Mouse (Mus musculus): ENCODE measurements around the gene Pou3f1.
A peak's percentile ranks its signal among the peaks of the same experiment; 100 is the strongest.
"Not testable (repeated sequence)": the region's sequence is repeated elsewhere in the genome, so short reads cannot be mapped to it uniquely, and the experiment has no call there.

The Pou3f1 gene

DNA sequence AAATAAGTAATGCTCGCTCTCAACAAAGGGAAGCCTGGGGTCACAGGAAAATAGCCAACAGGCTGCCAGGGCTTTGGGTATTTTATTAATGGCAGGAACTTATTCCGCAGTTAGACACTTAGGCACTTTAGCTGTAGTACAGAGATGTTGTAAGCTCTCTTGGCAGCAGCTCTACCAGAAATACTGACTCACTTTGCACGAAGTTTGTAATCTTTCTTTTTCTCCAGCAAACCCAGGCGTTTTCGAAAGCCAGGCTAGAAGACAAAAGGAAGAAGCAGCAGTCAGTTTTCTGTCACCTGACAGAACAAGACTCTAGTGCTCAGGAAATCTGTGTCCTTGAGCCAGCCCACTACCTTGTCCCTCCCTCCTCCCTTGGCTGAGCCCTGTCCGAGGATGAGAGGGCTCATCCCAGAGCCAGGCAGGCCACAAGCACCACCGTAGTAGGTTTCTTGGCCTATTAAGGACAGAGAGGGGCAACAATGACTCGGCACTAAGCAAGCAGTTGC lies 29.3 kb downstream of the Pou3f1 start:
- no peak for DNase-seq (ENCODE audit: low read depth, low spot score)

DNA sequence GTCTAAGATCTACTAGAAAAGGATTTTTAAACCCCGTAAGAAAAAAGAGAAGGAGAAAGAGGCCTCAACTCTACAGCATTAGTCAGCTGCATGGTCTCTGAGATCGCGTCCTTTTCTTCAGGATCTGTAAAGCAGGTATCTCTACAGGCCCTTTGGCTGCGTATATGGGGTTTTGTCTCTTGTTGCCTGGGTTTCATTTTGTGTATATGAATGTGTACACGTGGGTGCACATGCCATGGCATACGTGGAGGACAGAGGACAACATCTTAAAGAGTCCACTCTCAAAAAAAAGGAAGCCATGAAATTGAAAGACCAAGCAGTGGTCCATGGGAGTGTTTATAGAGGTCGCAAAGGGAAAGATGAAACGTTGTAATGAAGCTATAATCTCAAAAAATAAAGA lies 34.8 kb downstream of the Pou3f1 start:
- no peak for DNase-seq (ENCODE audit: low read depth, low spot score)

DNA sequence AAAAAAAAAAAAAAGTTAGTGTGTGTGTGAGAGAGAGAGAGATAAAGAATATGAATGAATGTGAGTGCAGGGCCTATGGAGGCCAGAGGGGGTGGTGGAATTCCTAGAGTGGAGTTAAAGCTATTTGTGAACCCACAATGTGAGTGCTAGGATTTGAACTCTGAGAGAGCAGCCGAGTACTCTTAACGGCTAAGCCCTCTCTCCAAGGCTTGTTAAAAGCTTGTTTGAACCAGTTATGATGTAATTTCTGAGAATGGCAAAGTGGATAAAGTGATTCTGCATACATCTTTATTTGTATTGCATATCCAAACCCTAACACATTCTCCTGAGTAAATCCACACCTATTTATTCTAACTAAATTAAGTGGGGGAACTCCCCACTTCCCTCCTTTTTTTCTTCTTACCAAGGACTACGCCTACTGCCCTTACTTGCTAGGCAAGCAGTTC lies 35.8 kb downstream of the Pou3f1 start:
- no peak for DNase-seq (ENCODE audit: low read depth, low spot score)

GRCm38 (mm10) chr4:124693135-124693894 lies 36.7 kb downstream of the Pou3f1 start, which contains the start of gene Utp11:
Gene Utp11, minus strand, starts transcription at chr4:124693600.
- peak; percentile 93 for DNase-seq (ENCODE audit: low read depth, low spot score)

DNA sequence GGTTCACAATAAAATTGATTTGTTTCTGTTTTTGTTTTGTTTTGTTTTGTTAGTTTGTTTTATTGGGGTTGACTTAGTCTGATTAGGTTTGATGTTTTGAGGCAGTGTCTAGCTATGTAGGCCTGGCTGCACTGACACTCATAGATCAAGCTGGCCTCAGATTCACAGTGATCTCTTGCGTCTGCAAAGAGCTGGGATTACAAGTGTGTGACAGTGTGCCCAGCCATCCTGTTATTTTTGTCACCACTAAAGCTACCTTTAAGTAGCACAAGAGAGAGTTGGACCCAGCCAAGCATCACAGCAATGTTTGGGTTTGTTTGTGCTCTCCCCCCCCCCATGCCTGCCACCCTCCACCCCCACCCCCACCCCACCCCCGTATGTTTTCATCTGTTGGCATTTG lies 38.0 kb downstream of the Pou3f1 start:
- no peak for DNase-seq (ENCODE audit: low read depth, low spot score)

DNA sequence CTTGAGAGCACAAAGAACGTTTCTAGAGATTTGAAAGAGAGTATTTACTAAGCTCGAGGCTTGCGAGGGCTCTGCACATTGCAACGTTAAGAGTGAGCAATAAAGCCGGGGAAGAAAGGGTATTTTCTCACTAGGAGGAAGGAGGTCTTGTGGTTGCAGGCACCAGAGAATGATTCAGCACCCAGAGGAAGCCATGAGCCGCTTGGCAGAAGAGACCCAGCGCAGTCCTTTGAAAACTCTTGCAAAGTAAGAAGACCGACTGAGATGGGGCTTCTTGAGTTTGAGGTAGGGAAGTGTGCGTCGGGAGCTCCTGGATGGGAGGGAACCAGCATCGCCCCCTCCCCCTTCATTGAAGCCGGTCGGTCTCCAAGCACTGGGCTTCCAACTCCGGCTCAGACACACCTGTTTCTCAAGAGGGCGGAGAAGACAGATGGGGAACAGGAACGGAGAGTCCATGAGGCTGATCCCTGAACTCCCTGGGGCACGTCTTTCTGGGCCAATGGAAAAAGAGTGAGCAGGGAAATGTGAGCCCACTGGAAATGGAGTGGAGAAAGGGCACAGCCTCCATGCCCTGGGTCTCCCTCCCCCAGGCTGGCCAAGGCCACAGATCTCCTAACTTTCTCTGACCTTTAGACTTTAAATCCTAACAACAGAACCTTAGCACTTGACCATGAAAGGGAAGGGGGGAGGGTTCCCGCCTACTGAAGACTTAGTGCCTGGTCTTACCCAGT lies 39.3 kb downstream of the Pou3f1 start:
- peak; percentile 70 for DNase-seq (ENCODE audit: low read depth, low spot score)

GRCm38 (mm10) chr4:124699791-124700190 lies 43.2 kb downstream of the Pou3f1 start:
- no peak for DNase-seq (ENCODE audit: low read depth, low spot score)

DNA sequence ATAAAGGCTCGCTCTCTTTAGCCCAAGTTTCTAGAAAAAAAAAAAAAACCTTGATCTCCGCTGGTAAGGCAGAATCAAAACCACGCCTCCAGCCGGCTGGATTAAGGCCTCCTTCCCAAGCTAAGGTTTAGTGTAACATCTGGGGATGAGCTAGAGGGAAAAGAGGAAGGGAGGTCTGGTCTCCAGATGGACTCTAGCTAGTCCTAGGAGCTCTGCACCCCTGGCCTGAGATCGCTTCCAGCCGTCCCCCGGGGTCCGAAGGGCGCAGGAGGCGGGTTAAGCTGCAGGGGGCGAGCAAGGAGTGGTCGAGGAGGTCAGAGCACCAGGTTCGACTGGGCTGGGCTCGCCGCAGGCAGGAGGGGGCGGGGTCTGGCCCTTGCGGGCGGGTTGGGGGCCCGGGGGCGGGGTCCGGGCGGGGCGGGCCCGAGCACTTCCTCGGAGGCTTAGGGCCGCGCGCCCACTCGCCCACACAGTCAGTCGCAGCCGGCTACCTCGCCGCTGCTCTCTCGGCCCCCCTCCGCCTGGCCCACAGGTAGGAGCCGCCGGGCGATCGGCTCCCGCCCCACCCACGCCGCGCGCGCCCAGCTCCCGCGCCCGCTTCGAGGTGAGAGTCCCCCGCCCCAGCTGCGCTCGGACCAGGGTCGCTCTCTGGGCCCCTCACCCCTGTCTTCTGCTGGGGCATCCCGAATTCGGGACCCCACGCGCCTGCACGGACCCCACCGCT lies 43.8 kb downstream of the Pou3f1 start, which contains the start of gene Fhl3:
Fhl3 (plus strand) TSS at position 454 of the 724 bp plus-strand sequence.
- DNase-seq (ENCODE audit: low read depth, low spot score), result peak; percentile 79

GRCm38 (mm10) chr4:124701052-124701845 lies 44.6 kb downstream of the Pou3f1 start:
- DNase-seq (ENCODE audit: low read depth, low spot score), result peak; percentile 72

GRCm38 (mm10) chr4:124701916-124702315 lies 45.3 kb downstream of the Pou3f1 start:
- no peak for DNase-seq (ENCODE audit: low read depth, low spot score)

- peak; percentile 25 for DNase-seq (ENCODE audit: low read depth, low spot score)
Measured at GRCm38 (mm10) chr4:124703406-124703805, 46.8 kb downstream of the Pou3f1 start.

GRCm38 (mm10) chr4:124703881-124704796 lies 47.5 kb downstream of the Pou3f1 start:
- DNase-seq (ENCODE audit: low read depth, low spot score), result peak; percentile 83

DNA sequence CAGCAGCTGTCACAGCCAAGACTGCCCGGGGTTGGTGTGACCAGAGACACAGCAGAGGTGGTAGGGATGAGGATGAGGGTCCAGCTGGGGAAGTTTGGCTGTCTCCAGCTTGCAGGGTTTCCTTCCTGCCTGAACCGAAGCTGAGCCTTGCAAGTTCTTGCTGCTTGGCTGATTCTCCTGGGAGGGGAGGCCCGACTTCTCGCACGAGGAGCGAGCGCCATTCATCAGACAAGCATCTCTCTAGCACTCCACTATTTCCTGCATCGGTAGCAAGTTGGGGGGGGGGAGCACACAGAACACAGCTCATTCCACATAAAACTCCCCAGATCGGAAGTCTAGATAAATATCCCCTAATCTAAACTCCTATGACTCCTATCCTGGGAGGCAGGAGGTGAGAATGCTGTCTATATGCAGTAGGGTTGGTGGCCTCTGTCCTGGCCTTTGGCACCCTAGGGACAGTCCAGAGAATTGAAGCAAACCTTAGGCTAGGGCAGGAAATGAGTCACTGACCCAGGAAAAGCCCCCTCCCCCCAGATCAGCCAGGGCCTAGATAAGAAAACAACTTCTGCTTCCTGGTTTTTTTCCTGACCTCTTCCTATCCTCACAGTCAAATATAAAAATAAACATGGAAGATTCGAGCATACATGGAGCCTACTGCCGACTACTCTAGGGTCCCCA lies 48.3 kb downstream of the Pou3f1 start:
- no peak for DNase-seq (ENCODE audit: low read depth, low spot score)

- DNase-seq (ENCODE audit: low read depth, low spot score), result no peak
Measured at GRCm38 (mm10) chr4:124705661-124706269, 49.2 kb downstream of the Pou3f1 start.

DNA sequence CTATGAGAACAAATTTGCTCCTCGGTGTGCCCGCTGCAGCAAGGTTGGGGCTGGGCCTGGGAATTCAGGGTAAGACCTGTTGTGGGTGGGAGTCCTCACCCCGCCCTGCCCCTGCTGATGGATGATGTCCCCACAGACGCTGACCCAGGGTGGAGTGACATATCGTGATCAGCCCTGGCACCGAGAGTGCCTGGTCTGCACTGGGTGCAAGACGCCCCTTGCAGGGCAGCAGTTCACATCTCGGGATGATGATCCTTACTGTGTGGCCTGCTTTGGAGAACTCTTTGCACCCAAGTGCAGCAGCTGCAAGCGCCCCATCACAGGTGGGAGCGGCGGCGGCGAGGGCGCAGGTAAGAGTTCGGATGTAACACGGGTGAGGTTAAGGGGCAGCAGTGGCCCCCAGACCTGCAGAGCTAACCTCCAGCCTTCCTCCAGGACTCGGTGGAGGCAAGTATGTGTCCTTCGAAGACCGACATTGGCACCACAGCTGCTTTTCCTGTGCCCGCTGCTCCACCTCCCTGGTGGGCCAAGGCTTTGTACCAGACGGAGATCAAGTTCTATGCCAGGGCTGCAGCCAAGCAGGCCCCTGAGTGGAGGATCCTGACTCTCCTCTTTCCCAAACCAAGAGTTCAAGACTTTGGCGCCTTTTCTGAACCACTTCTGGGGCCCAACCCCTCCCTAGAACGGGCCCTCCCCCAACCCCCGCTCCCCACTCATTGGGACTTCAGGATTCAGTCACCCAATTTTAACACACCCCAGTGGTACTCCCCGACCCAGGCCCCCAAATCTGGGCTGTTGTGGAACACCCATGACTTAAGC lies 51.0 kb downstream of the Pou3f1 start:
- not testable (repeated sequence) for DNase-seq (ENCODE audit: low read depth, low spot score)

- not testable (repeated sequence) for DNase-seq (ENCODE audit: low read depth, low spot score)
Measured at GRCm38 (mm10) chr4:124708200-124708517, 51.6 kb downstream of the Pou3f1 start.

DNA sequence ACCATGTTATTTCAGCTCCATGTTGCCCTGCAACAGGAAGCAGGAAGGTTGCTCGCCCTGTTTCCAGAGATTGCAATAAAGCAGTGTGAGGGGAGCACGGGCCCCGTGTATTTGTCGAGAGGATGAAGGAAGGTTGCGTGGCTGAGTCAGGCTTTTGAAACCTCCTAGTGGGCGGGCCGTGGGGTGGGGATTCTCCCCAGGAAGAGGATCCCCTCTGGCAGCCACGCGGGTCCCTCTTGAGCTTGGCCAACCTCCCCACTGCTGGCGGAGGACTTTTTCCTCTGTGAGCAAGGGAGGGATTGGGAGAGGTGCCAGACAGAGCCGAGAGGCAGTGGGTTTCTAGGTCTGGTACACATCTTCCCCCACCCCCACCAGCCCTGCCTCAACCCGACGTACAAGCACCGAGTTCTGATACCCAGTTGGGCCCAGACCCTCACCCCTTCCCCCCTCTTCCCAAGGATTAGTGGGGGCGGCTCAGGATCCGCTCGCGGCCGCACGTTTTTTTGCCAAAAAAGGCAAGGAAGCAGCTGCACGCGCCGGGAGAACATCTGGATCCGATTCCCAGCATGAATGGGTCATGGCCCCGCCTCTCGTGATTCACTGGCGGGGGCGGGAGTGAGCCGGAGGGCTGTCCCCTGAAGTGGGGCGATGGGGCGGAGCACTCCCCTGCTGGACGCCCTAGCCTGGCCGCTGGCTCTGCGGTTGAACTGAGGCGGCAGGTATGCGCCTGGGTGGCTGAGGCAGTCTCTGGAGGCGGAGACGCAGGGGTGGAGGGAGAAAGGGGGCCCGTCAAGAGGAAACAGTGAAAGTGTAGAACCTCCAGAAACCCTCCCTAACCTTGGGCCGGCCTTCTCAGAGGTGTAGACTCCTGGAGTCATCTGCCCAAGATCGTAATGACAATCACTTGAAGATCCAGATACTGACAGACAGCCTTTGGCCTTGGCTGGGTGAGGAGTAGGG lies 52.2 kb downstream of the Pou3f1 start:
- DNase-seq (ENCODE audit: low read depth, low spot score), result peak; percentile 95

Data from ES-CJ7 (cell line).